Mouse (Mus musculus) hindbrain, embryonic 10.5 days (tissue): ENCODE data around the gene Cbfa2t2. TPM values are rescaled to one million over a fixed set of nuclear protein-coding genes. Genes with fewer than 3 reads are reported as not detected.

ENCODE experiments used
- DNase-seq: peaks from one replicate; pipeline ENCODE4 v3.0.0-alpha.2; 2017; ENCODE audit warnings: low spot score
- H3K27ac ChIP-seq: fragments of 300-500 bp; sonication (generic); 2 replicates; pipeline ENCODE4 v1.5.1; 2016; ENCODE audit warnings: mild to moderate bottlenecking, moderate library complexity
- H3K27me3 ChIP-seq: fragments of 300-500 bp; sonication (generic); 2 replicates; pipeline ENCODE4 v1.6.1; 2016; ENCODE audit warnings: mild to moderate bottlenecking; ENCODE audit not compliant: poor library complexity, insufficient read depth, severe bottlenecking
- H3K36me3 ChIP-seq: fragments of 300-500 bp; sonication (generic); 2 replicates; pipeline ENCODE4 v1.6.1; 2016; ENCODE audit warnings: mild to moderate bottlenecking, moderate library complexity
- H3K4me1 ChIP-seq: fragments of 300-500 bp; sonication (generic); replicated peaks from 2 replicates; pipeline ENCODE4 v1.6.1; 2016; ENCODE audit warnings: mild to moderate bottlenecking
- H3K4me3 ChIP-seq: fragments of 300-500 bp; sonication (generic); 2 replicates; pipeline ENCODE4 v1.5.1; 2016; ENCODE audit warnings: mild to moderate bottlenecking, moderate library complexity
- H3K9me3 ChIP-seq: fragments of 300-500 bp; sonication (generic); 2 replicates; pipeline ENCODE4 v1.6.1; 2016; ENCODE audit warnings: mild to moderate bottlenecking, moderate library complexity
- whole genome bisulfite sequencing: fragments of 180-500 bp; shearing (Covaris S2); methylation state at CpG from one replicate; pipeline ENCODE4 v1.1.7; 2016; 5-methylcytosine and 5-hydroxymethylcytosine counted together
- polyA plus RNA-seq: library from polyadenylated mRNA; unstranded; fragments of >200 nt; fragmentation: Nextera tagmentation; extraction: Ambion mirVana; gene quantifications from 2 replicates; pipeline ENCODE4 v1.2.1, GENCODE M21; 2016

The Cbfa2t2 gene
- polyA plus RNA-seq, 1 experiment from 2014 or later: 79.1 TPM

GRCm38 (mm10) chr2:154570666-154571065 is 134.4 kb downstream of the Cbfa2t2 start:
- no peak for DNase-seq
- peak overlapping the region; percentile 97 for H3K27ac ChIP-seq
- H3K4me3 ChIP-seq: peak overlapping the region; percentile 90

GRCm38 (mm10) chr2:154571266-154571665 is 135.0 kb downstream of the Cbfa2t2 start:
- peaks cover 66% of the 10 kb centered on the region for H3K4me1 ChIP-seq
- no peak for DNase-seq
- peaks cover 7% of the 10 kb centered on the region for H3K36me3 ChIP-seq
- H3K27me3 ChIP-seq: no peaks in the 10 kb centered on the region
- no peak overlapping the region for H3K4me3 ChIP-seq
- WGBS: 74% methylated on average over 4 of the region's 4 CpGs
- peak overlapping the region; percentile 97 for H3K27ac ChIP-seq
- H3K9me3 ChIP-seq: no peaks in the 10 kb centered on the region

More at GRCm38 (mm10) chr2:154570666-154571065, 134.4 kb downstream of the Cbfa2t2 start:
- 77% methylated on average over 4 of the region's 4 CpGs for WGBS
- no peaks in the 10 kb centered on the region for H3K9me3 ChIP-seq
- H3K36me3 ChIP-seq: peaks cover 13% of the 10 kb centered on the region
- H3K27me3 ChIP-seq: no peaks in the 10 kb centered on the region
- peaks cover 68% of the 10 kb centered on the region for H3K4me1 ChIP-seq

- Histone ChIP-seq H3K4me3 (no peak overlapping the region), H3K4me1 (peaks cover 66% of the 10 kb centered on the region), H3K36me3 (peaks cover 7% of the 10 kb centered on the region; the same call in 1 of the 2 replicates), H3K9me3 (no peaks in the 10 kb centered on the region), H3K27ac (0 out of 2 replicates have a peak overlapping the region, but pooled peaks have one; percentile 36), H3K27me3 (no peaks in the 10 kb centered on the region)
- WGBS: 82% methylated on average over 8 of the region's 8 CpGs
- DNase-seq: no peak
These were observed 135.7 kb downstream of the Cbfa2t2 start for GRCm38 (mm10) chr2:154571976-154572375.

GRCm38 (mm10) chr2:154572996-154573395 is 136.7 kb downstream of the Cbfa2t2 start:
- Histone ChIP-seq H3K36me3 (peaks cover 2% of the 10 kb centered on the region; the same call in 1 of the 2 replicates), H3K4me1 (peaks cover 66% of the 10 kb centered on the region), H3K27me3 (no peaks in the 10 kb centered on the region), H3K9me3 (no peaks in the 10 kb centered on the region), H3K4me3 (no peak overlapping the region), H3K27ac (0 out of 2 replicates have a peak overlapping the region, but pooled peaks have one; percentile 29)
- 82% methylated on average over 3 of the region's 3 CpGs for WGBS
- DNase-seq: no peak

GRCm38 (mm10) chr2:154574271-154574670 is 138.0 kb downstream of the Cbfa2t2 start:
- DNase-seq: no peak
- Histone ChIP-seq H3K27me3 (no peaks in the 10 kb centered on the region), H3K36me3 (no peaks in the 10 kb centered on the region), H3K4me1 (peaks cover 56% of the 10 kb centered on the region), H3K27ac (peak overlapping the region; percentile 79), H3K9me3 (no peaks in the 10 kb centered on the region), H3K4me3 (no peak overlapping the region)
- WGBS: 40% methylated on average over 7 of the region's 7 CpGs

GRCm38 (mm10) chr2:154576876-154577743 is 140.8 kb downstream of the Cbfa2t2 start:
- Histone ChIP-seq H3K27me3 (no peaks in the 10 kb centered on the region), H3K9me3 (no peaks in the 10 kb centered on the region), H3K27ac (peak overlapping the region; percentile 86), H3K36me3 (no peaks in the 10 kb centered on the region), H3K4me3 (peak overlapping the region; percentile 20; the same call in 1 of the 2 replicates), H3K4me1 (peaks cover 39% of the 10 kb centered on the region)
- WGBS: 28% methylated on average over 12 of the region's 12 CpGs
- peak; percentile 82 for DNase-seq

- Histone ChIP-seq H3K4me1 (peaks cover 39% of the 10 kb centered on the region), H3K27ac (peak overlapping the region; percentile 86), H3K9me3 (no peaks in the 10 kb centered on the region), H3K27me3 (no peaks in the 10 kb centered on the region), H3K4me3 (peak overlapping the region; percentile 20; the same call in 1 of the 2 replicates), H3K36me3 (no peaks in the 10 kb centered on the region)
- DNase-seq: no peak
- 52% methylated on average over 6 of the region's 6 CpGs for WGBS
These were observed 141.4 kb downstream of the Cbfa2t2 start for GRCm38 (mm10) chr2:154577744-154578067.

GRCm38 (mm10) chr2:154580586-154580985 is 144.3 kb downstream of the Cbfa2t2 start:
- DNase-seq: no peak
- no peaks in the 10 kb centered on the region for H3K27me3 ChIP-seq
- peaks cover 50% of the 10 kb centered on the region for H3K4me1 ChIP-seq
- H3K36me3 ChIP-seq: no peaks in the 10 kb centered on the region
- H3K27ac ChIP-seq: peak overlapping the region; percentile 74
- H3K4me3 ChIP-seq: no peak overlapping the region
- H3K9me3 ChIP-seq: no peaks in the 10 kb centered on the region
- WGBS: 81% methylated on average over 8 of the region's 8 CpGs

- WGBS: 88% methylated on average over 1 of the region's 1 CpGs
- Histone ChIP-seq H3K27ac (peak overlapping the region; percentile 74; the same call in 1 of the 2 replicates), H3K27me3 (no peaks in the 10 kb centered on the region), H3K4me1 (peaks cover 49% of the 10 kb centered on the region), H3K4me3 (no peak overlapping the region), H3K36me3 (no peaks in the 10 kb centered on the region), H3K9me3 (no peaks in the 10 kb centered on the region)
- DNase-seq: no peak
These were observed 145.1 kb downstream of the Cbfa2t2 start for GRCm38 (mm10) chr2:154581421-154581820.

- 76% methylated on average over 15 of the region's 15 CpGs for WGBS
- DNase-seq: no peak
- Histone ChIP-seq H3K27ac (peak overlapping the region; percentile 76), H3K9me3 (no peaks in the 10 kb centered on the region), H3K27me3 (no peaks in the 10 kb centered on the region), H3K4me3 (no peak overlapping the region), H3K4me1 (peaks cover 29% of the 10 kb centered on the region), H3K36me3 (peaks cover 3% of the 10 kb centered on the region; the same call in 1 of the 2 replicates)
These were observed 147.9 kb downstream of the Cbfa2t2 start for GRCm38 (mm10) chr2:154583906-154584872.

- H3K9me3 ChIP-seq: no peaks in the 10 kb centered on the region
- DNase-seq: no peak
- H3K4me3 ChIP-seq: no peak overlapping the region
- H3K36me3 ChIP-seq: peaks cover 3% of the 10 kb centered on the region; the same call in 1 of the 2 replicates
- H3K27ac ChIP-seq: peak overlapping the region; percentile 76
- 76% methylated on average over 17 of the region's 17 CpGs for WGBS
- peaks cover 29% of the 10 kb centered on the region for H3K4me1 ChIP-seq
- H3K27me3 ChIP-seq: no peaks in the 10 kb centered on the region
These were observed 148.8 kb downstream of the Cbfa2t2 start for GRCm38 (mm10) chr2:154584931-154585601.

GRCm38 (mm10) chr2:154586405-154586804 is 150.1 kb downstream of the Cbfa2t2 start:
- no peak overlapping the region for H3K27ac ChIP-seq
- H3K9me3 ChIP-seq: no peaks in the 10 kb centered on the region
- H3K27me3 ChIP-seq: no peaks in the 10 kb centered on the region
- peaks cover 3% of the 10 kb centered on the region; the same call in 1 of the 2 replicates for H3K36me3 ChIP-seq
- peak; percentile 48 for DNase-seq
- H3K4me3 ChIP-seq: no peak overlapping the region
- WGBS: 68% methylated on average over 5 of the region's 5 CpGs
- H3K4me1 ChIP-seq: peaks cover 25% of the 10 kb centered on the region
